Mouse (Mus musculus) hindbrain, embryonic 15.5 days (tissue): ENCODE results near the gene Gna12. TPM values are rescaled to one million over a fixed set of nuclear protein-coding genes. Genes with fewer than 3 reads are reported as not detected.
A peak's percentile ranks its signal among the peaks of the same experiment; 100 is the strongest.

ENCODE experiments used
- ATAC-seq: fragments of 200-750 bp; cut with Nextera tagmentation; 2 replicates; pipeline ENCODE4 v1.8.0; 2017; ENCODE audit warnings: low read depth, moderate number of reproducible peaks, moderate TSS enrichment; ENCODE audit not compliant: low FRiP score
- H3K27ac ChIP-seq: fragments of 300-500 bp; sonication (generic); replicated peaks from 2 replicates; pipeline ENCODE4 v1.5.1; 2015; ENCODE audit warnings: mild to moderate bottlenecking, inconsistent platforms
- H3K27me3 ChIP-seq: fragments of 300-500 bp; sonication (generic); 2 replicates; pipeline ENCODE4 v1.6.1; 2015; ENCODE audit warnings: control low read depth, inconsistent platforms
- H3K36me3 ChIP-seq: fragments of 300-500 bp; sonication (generic); 2 replicates; pipeline ENCODE4 v1.6.1; 2015; ENCODE audit warnings: control low read depth, inconsistent platforms
- H3K4me1 ChIP-seq: fragments of 300-500 bp; sonication (generic); replicated peaks from 2 replicates; pipeline ENCODE4 v1.6.1; 2015; ENCODE audit warnings: control low read depth, inconsistent platforms
- H3K4me2 ChIP-seq: fragments of 300-500 bp; sonication (generic); 2 replicates; pipeline ENCODE4 v1.6.1; 2015; ENCODE audit warnings: moderate library complexity, mild to moderate bottlenecking, inconsistent platforms
- H3K4me3 ChIP-seq: fragments of 300-500 bp; sonication (generic); 2 replicates; pipeline ENCODE4 v1.5.1; 2015; ENCODE audit warnings: mild to moderate bottlenecking, inconsistent platforms
- H3K9ac ChIP-seq: fragments of 300-500 bp; sonication (generic); 2 replicates; pipeline ENCODE4 v1.6.1; 2015; ENCODE audit warnings: inconsistent platforms
- H3K9me3 ChIP-seq: fragments of 300-500 bp; sonication (generic); 2 replicates; pipeline ENCODE4 v1.6.1; 2016; ENCODE audit warnings: control low read depth, inconsistent platforms
- WGBS: fragments of 180-500 bp; shearing (Covaris S2); methylation state at CpG from one replicate; pipeline ENCODE4 v1.1.7; 2015; 5-methylcytosine and 5-hydroxymethylcytosine counted together
- polyA plus RNA-seq: library from polyadenylated mRNA; unstranded; fragments of >200 nt; fragmentation: Nextera tagmentation; extraction: Ambion mirVana; gene quantifications from 2 replicates; pipeline ENCODE4 v1.2.1, GENCODE M21; 2015

The Gna12 gene
- polyA plus RNA-seq, 1 experiment from 2014 or later: 70.0 TPM

DNA sequence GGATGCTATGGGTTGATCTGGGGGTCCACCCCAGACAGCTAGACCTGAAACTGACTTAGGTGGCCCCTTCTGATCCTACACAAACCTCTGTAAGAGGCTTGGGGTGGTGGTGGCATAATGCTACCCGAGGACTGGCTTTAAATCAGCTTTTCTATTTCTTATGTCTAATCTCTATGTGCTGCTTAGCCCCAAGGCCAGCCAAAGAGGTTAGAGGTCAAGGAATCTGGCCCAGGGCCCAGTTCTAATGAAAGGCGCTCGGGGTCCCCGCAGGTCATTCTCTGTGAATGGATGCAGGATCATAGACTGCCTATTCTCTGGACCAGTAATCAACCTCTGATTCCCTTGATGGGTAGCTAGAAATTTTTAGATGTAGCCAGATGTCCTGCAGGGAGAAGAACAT is 24.5 kb upstream of the Gna12 start:
- Histone ChIP-seq H3K36me3 (no peaks in the 10 kb centered on the region), H3K4me3 (no peak overlapping the region), H3K27ac (no peak overlapping the region), H3K27me3 (no peaks in the 10 kb centered on the region), H3K9me3 (no peaks in the 10 kb centered on the region), H3K9ac (no peak overlapping the region), H3K4me1 (peaks cover 5% of the 10 kb centered on the region; the same call in 1 of the 2 replicates), H3K4me2 (no peak overlapping the region)
- no peak for ATAC-seq
- WGBS: 84% methylated on average over 4 of the region's 4 CpGs

DNA sequence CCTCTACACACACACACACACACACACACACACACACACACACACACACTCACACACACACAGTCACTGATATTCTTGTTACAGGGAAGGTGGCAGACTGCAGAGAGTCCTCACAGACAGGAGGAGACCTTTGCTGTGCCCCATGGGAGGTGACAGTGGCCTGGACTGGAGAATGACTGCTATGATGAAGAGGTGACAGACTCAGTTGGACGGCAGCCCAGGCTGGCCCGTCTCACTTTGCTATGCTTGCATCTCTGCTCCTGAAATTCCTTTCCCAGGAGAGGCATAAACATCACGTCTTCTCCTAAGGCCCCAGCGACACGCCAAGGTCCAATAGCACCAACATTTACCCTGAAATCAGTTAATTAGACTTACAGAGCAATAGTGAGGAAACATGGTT is 23.5 kb upstream of the Gna12 start:
- no peaks in the 10 kb centered on the region for H3K36me3 ChIP-seq
- no peak overlapping the region for H3K9ac ChIP-seq
- H3K4me3 ChIP-seq: no peak overlapping the region
- H3K4me1 ChIP-seq: peaks cover 5% of the 10 kb centered on the region; the same call in 1 of the 2 replicates
- no peaks in the 10 kb centered on the region for H3K27me3 ChIP-seq
- no peaks in the 10 kb centered on the region for H3K9me3 ChIP-seq
- ATAC-seq: no peak
- no peak overlapping the region for H3K4me2 ChIP-seq
- WGBS: 72% methylated on average over 5 of the region's 5 CpGs
- no peak overlapping the region for H3K27ac ChIP-seq

DNA sequence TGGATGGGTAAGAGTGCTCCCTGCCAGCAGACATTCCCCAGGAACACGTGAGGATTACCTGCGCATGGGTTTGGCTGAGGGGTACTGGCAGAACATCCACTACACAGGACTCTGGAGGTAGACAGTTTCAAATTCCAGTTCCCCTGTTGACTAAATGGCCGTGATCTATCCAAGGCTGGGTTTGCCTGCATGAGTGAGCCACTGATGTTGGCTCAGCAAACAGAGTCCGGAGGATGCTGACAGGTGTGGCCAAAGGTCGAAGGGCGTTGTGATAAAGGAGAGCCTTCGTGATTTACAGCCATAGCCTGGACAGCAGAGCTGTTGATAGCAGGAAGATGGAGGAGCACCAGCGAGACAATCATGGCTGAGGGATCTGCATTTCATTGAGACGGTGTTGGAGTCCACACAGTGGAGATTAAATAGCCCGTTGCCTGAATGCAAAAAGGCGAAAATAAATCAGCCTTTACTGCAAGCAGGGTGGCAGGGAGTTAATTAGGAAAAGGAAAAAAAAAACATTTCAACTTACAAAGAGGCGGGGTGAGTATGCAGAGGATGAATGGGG is 22.3 kb upstream of the Gna12 start:
- Histone ChIP-seq H3K27me3 (no peaks in the 10 kb centered on the region), H3K4me3 (no peak overlapping the region), H3K36me3 (no peaks in the 10 kb centered on the region), H3K9ac (no peak overlapping the region), H3K27ac (no peak overlapping the region), H3K4me2 (no peak overlapping the region), H3K9me3 (no peaks in the 10 kb centered on the region), H3K4me1 (peaks cover 6% of the 10 kb centered on the region; the same call in 1 of the 2 replicates)
- WGBS: 74% methylated on average over 12 of the region's 12 CpGs
- ATAC-seq: no peak

DNA sequence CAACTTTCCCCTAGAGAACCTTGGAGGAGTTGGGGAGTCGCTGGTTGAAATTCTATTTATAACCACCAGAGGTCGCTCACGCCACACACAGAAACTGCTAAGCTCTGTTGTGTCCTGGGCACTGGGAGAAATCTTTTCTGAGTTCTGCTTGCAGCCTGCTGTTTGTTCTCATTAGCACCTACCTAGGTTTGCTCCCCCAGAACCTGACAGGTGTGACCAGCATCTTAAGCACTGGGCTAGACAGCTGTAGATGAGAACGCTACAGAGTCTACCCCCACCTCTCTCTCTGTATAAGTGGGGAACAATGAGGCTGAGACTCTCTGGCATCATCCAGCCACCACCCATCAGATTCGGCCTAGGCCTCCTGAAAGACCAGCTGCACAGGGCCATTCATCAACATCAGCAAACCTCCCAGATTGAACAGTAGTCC is 17.1 kb upstream of the Gna12 start:
- peak; percentile 83 for ATAC-seq
- WGBS: 7% methylated on average over 5 of the region's 5 CpGs
- Histone ChIP-seq H3K27ac (no peak overlapping the region; the same call in 1 of the 2 replicates), H3K4me1 (peaks cover 4% of the 10 kb centered on the region; the same call in 1 of the 2 replicates), H3K36me3 (no peaks in the 10 kb centered on the region), H3K4me2 (no peak overlapping the region), H3K27me3 (no peaks in the 10 kb centered on the region), H3K9ac (no peak overlapping the region), H3K4me3 (no peak overlapping the region), H3K9me3 (no peaks in the 10 kb centered on the region)

DNA sequence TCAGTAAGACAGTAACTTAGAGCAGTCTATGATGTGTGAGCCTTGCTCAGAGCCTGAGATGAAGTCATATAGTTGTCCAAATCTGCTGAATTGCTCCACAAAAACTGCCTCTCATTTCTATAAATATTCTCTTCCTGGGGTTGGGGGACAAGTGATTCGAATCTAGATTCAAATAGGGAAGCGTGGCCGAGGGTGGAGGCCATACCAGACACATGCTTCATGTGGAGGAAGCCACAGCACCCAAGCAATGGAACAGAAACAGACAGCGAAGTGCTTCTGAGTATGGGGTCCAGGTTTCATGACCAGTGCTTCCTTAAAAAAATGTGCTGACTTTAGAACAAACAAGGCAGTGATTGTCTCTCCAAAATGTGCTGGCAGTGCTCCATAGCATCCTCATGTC is 11.7 kb upstream of the Gna12 start:
- no peaks in the 10 kb centered on the region for H3K4me1 ChIP-seq
- WGBS: 85% methylated on average over 4 of the region's 4 CpGs
- H3K27me3 ChIP-seq: no peaks in the 10 kb centered on the region
- H3K36me3 ChIP-seq: no peaks in the 10 kb centered on the region
- H3K4me2 ChIP-seq: no peak overlapping the region
- no peaks in the 10 kb centered on the region for H3K9me3 ChIP-seq
- H3K4me3 ChIP-seq: no peak overlapping the region
- H3K9ac ChIP-seq: no peak overlapping the region
- H3K27ac ChIP-seq: no peak overlapping the region
- ATAC-seq: no peak

DNA sequence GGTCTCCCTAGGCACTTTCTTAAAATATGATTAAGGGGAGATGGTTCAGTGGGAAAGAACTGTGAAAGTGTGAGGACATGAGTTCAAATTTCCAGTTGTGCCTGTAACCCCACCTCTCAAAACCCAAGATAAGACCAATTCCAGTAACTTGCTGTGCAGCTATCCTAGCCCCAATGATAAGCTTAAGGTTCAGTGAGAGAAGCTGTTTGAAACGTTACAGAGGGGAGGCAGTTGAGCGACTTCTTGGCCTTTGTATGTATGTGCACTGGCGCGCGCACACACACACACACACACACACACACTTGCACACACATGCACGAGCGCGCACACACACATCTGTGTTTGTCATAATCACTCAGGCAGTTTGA is 817 bp upstream of the Gna12 start:
- Histone ChIP-seq H3K4me2 (peak overlapping the region; percentile 45), H3K27me3 (no peaks in the 10 kb centered on the region), H3K9me3 (no peaks in the 10 kb centered on the region), H3K36me3 (no peaks in the 10 kb centered on the region), H3K27ac (no peak overlapping the region), H3K4me3 (no peak overlapping the region), H3K4me1 (peaks cover 42% of the 10 kb centered on the region), H3K9ac (no peak overlapping the region)
- no peak for ATAC-seq
- 80% methylated on average over 8 of the region's 8 CpGs for WGBS

DNA sequence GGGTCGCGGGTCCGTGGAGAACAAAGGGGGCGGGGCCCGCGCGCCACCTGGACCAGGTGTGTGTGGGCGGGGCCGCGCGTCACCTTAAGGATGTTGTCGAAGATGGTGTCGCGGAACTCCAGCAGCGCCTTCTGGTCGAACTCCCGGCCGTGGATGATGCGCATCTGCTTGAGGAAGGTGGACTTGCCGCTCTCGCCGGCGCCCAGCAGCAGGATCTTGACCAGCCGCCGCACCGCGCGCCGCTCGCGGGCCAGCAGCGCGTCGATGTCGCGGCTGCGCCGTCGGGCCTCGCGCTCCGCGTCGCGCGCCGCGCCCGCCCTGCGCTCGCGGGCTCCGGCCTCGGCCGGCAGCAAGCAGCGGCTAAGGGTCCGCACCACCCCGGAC is 328 bp downstream of the Gna12 start:
- WGBS: under 1% methylated on average over 55 of the region's 58 CpGs
- H3K4me2 ChIP-seq: peak overlapping the region; percentile 79
- ATAC-seq: no peak
- peak overlapping the region; percentile 88 for H3K27ac ChIP-seq
- H3K9me3 ChIP-seq: no peaks in the 10 kb centered on the region
- H3K4me1 ChIP-seq: peaks cover 47% of the 10 kb centered on the region
- H3K36me3 ChIP-seq: peaks cover 5% of the 10 kb centered on the region; the same call in 1 of the 2 replicates
- peak overlapping the region; percentile 90 for H3K4me3 ChIP-seq
- no peaks in the 10 kb centered on the region for H3K27me3 ChIP-seq
- H3K9ac ChIP-seq: peak overlapping the region; percentile 89

DNA sequence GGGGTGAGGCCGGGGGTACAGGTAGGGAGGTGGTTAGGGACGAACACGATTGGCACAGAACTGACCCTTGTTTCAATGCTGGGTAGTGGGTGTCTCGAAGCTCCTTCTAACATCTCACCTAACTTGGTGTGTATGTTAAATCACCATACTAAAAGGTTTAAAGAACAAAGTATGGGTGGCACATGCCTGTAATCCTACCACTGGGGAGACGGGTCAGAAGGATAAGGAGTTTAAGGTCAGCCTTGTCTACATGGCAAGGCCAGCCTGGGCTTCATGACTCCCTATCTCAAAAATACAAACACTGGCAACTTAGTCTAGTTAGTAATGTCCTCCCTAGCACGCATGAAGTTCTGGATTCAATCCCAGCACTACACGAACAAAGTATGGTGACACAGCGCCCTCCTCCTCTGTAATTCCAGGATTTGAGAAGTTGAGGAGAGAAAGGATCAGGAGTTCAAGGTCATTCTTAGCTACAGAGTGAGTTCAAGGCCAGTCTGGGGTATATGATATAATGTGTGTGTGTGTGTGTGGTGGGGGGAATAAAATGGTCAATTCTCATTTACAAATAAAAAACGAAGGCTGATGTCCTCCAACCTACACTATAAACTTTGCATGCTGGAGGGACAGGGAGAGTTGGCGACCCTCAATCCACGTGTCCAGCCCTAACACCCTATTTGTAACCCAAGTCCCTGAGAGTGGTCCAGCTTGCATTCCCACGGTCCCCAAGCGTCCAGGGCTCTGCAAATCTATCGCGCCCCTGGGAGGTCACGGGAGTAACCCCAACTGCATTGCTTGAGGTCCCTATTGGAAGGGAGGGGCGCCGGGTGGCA is 935 bp downstream of the Gna12 start:
- H3K9me3 ChIP-seq: no peaks in the 10 kb centered on the region
- no peaks in the 10 kb centered on the region for H3K27me3 ChIP-seq
- WGBS: 35% methylated on average over 18 of the region's 18 CpGs
- peak overlapping the region; percentile 90 for H3K4me3 ChIP-seq
- H3K4me1 ChIP-seq: peaks cover 47% of the 10 kb centered on the region
- H3K9ac ChIP-seq: peak overlapping the region; percentile 89
- ATAC-seq: no peak
- peaks cover 5% of the 10 kb centered on the region; the same call in 1 of the 2 replicates for H3K36me3 ChIP-seq
- peak overlapping the region; percentile 88 for H3K27ac ChIP-seq
- H3K4me2 ChIP-seq: peak overlapping the region; percentile 79

DNA sequence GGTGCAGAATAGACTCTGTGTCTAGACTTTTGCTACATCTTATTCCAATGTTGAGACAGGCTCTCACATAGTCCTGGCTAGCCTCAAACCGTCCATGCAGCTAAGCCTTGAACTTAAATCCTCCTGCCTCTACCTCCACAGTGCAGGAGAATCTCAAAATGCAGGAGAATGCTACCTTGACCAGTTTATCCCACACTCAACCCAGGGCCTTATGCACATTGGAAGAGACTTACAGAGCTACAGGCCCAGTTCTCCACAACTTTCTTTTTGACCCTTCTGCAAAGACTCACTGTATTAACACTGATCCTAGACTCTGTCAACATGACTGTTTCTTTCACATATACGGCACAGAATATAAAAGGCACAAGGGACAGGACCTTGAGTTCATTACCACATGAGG is 1.9 kb downstream of the Gna12 start:
- H3K27ac ChIP-seq: no peak overlapping the region
- H3K27me3 ChIP-seq: no peaks in the 10 kb centered on the region
- no peak for ATAC-seq
- H3K36me3 ChIP-seq: peaks cover 5% of the 10 kb centered on the region; the same call in 1 of the 2 replicates
- H3K4me2 ChIP-seq: peak overlapping the region; percentile 79
- H3K9me3 ChIP-seq: no peaks in the 10 kb centered on the region
- H3K4me1 ChIP-seq: peaks cover 47% of the 10 kb centered on the region
- 67% methylated on average over 2 of the region's 2 CpGs for WGBS
- no peak overlapping the region for H3K9ac ChIP-seq
- H3K4me3 ChIP-seq: peak overlapping the region; percentile 90

DNA sequence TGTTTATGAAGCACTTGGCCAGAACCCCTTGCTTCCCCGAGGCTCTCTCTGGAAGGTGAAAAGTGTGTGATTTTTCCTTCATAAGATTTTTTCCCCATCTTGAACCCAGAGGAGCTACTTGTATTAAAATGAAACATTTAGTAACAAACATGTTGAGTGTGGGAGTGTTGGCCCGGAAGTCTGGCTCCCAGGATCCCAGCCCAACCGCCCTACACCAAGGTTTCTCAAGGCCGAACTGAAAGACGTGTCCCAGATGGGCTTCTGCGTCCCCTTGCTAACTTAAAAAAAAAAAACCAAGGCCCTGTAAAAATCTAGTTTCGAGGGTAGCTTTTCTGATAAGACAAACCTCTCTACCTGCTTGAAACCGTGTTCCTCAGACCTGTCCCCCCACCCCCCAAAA is 2.3 kb downstream of the Gna12 start:
- Histone ChIP-seq H3K4me1 (peaks cover 47% of the 10 kb centered on the region), H3K4me3 (peak overlapping the region; percentile 90), H3K4me2 (peak overlapping the region; percentile 79), H3K9ac (no peak overlapping the region), H3K27ac (no peak overlapping the region), H3K27me3 (no peaks in the 10 kb centered on the region), H3K36me3 (peaks cover 5% of the 10 kb centered on the region; the same call in 1 of the 2 replicates), H3K9me3 (no peaks in the 10 kb centered on the region)
- no peak for ATAC-seq
- WGBS: 72% methylated on average over 8 of the region's 8 CpGs

DNA sequence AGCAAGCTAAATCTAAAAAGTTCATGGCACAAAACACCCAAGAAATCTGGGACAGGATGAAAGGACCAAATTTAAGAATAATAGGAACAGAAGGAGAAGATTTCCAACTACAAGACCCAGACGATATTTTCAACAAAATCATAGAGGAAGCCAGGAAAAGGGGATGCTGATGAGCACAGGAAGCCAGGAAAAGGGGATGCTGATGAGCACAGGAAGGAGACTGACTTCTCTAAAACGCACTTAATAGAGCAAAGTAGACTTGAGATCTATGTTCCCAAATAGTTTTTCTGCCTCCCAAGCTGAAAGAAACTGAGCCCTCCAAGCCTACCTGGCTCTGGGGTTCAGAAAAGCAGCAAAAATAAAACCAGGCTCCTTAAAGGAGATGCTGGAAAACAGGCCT is 2.8 kb downstream of the Gna12 start:
- 55% methylated on average over 2 of the region's 2 CpGs for WGBS
- no peak for ATAC-seq
- peaks cover 5% of the 10 kb centered on the region; the same call in 1 of the 2 replicates for H3K36me3 ChIP-seq
- H3K27me3 ChIP-seq: no peaks in the 10 kb centered on the region
- no peak overlapping the region for H3K27ac ChIP-seq
- no peak overlapping the region for H3K4me3 ChIP-seq
- H3K4me2 ChIP-seq: peak overlapping the region; percentile 79
- H3K9me3 ChIP-seq: no peaks in the 10 kb centered on the region
- peaks cover 47% of the 10 kb centered on the region for H3K4me1 ChIP-seq
- H3K9ac ChIP-seq: no peak overlapping the region

DNA sequence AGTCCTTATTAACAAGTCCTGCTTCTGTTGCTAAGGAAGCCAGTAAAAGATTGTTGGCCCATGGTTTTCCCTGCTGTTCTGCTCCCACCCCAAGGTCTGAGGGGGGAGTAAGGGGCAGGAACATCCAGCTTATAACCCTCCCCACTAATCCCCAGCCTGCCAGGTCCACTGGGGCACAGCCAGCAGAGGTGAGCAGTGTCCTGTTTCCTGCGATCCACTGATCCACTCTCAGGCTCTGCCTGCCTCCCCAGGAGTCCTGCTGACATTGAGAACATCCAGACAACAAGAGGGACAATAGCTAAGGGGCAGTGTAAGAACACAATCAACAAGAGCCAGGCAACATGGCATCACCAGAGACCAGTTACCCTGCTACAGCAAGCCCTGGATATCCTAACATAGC is 3.4 kb downstream of the Gna12 start:
- Histone ChIP-seq H3K4me1 (peaks cover 47% of the 10 kb centered on the region), H3K9ac (no peak overlapping the region), H3K4me2 (peak overlapping the region; percentile 79), H3K36me3 (peaks cover 5% of the 10 kb centered on the region; the same call in 1 of the 2 replicates), H3K27me3 (no peaks in the 10 kb centered on the region), H3K27ac (no peak overlapping the region), H3K9me3 (no peaks in the 10 kb centered on the region), H3K4me3 (no peak overlapping the region)
- ATAC-seq: no peak
- WGBS: 19% methylated on average over 1 of the region's 1 CpGs
